Mouse (Mus musculus) hindbrain, embryonic 16.5 days (tissue): ENCODE data around the gene Sept11. TPM values are rescaled to one million over a fixed set of nuclear protein-coding genes. Genes with fewer than 3 reads are reported as not detected.

ENCODE experiments used
- ATAC-seq: fragments of 200-750 bp; cut with Nextera tagmentation; 2 replicates; pipeline ENCODE4 v1.8.0; 2017; ENCODE audit warnings: moderate TSS enrichment, moderate library complexity
- H3K27ac ChIP-seq: fragments of 300-500 bp; sonication (generic); 2 replicates; pipeline ENCODE4 v1.5.1; 2014; ENCODE audit warnings: low read depth, mild to moderate bottlenecking, control low read depth, low read length, moderate library complexity
- H3K27me3 ChIP-seq: fragments of 300-500 bp; sonication (generic); replicated peaks from 2 replicates; pipeline ENCODE4 v1.6.1; 2014; ENCODE audit warnings: low read length; ENCODE audit not compliant: control insufficient read depth, insufficient read depth
- H3K36me3 ChIP-seq: fragments of 300-500 bp; sonication (generic); 2 replicates; pipeline ENCODE4 v1.6.1; 2014; ENCODE audit warnings: mild to moderate bottlenecking, low read length, moderate library complexity, mixed read lengths; ENCODE audit not compliant: control insufficient read depth, insufficient read depth
- H3K4me1 ChIP-seq: fragments of 300-500 bp; sonication (generic); 2 replicates; pipeline ENCODE4 v1.6.1; 2014; ENCODE audit warnings: low read depth, low read length; ENCODE audit not compliant: control insufficient read depth, insufficient read depth
- H3K4me2 ChIP-seq: fragments of 300-500 bp; sonication (generic); 2 replicates; pipeline ENCODE4 v1.6.1; 2014; ENCODE audit warnings: mild to moderate bottlenecking, low read length, control low read depth, moderate library complexity
- H3K4me3 ChIP-seq: fragments of 300-500 bp; sonication (generic); 2 replicates; pipeline ENCODE4 v1.5.1; 2014; ENCODE audit warnings: mild to moderate bottlenecking, low read length, control low read depth, moderate library complexity
- H3K9ac ChIP-seq: fragments of 300-500 bp; sonication (generic); 2 replicates; pipeline ENCODE4 v1.6.1; 2014; ENCODE audit warnings: low read depth, mild to moderate bottlenecking, control low read depth, low read length, moderate library complexity
- H3K9me3 ChIP-seq: fragments of 300-500 bp; sonication (generic); 2 replicates; pipeline ENCODE4 v1.6.1; 2014; ENCODE audit warnings: mild to moderate bottlenecking, low read length, moderate library complexity; ENCODE audit not compliant: control insufficient read depth
- WGBS: fragments of 180-500 bp; shearing (Covaris S2); extraction: QIAGEN DNeasy Blood & Tissue Kit; methylation state at CpG from one replicate; pipeline ENCODE4 v1.1.7; 2014; 5-methylcytosine and 5-hydroxymethylcytosine counted together
- polyA plus RNA-seq: library from polyadenylated mRNA; unstranded; fragments of >200 nt; fragmentation: Nextera tagmentation; extraction: Ambion mirVana; gene quantifications from 2 replicates; pipeline ENCODE4 v1.2.1, GENCODE M21; 2015

The Sept11 gene
- polyA plus RNA-seq, 1 experiment from 2014 or later, result 125 TPM

- no peak overlapping the region for H3K4me3 ChIP-seq
- H3K27ac ChIP-seq, result no peak overlapping the region
- H3K27me3 ChIP-seq, result no peaks in the 10 kb centered on the region
- no peaks in the 10 kb centered on the region for H3K9me3 ChIP-seq
- H3K9ac ChIP-seq, result no peak overlapping the region
- ATAC-seq, result no peak
- H3K4me2 ChIP-seq, result no peak overlapping the region
- WGBS, result 74% methylated on average over 8 of the region's 8 CpGs
- peaks cover 8% of the 10 kb centered on the region for H3K4me1 ChIP-seq
- H3K36me3 ChIP-seq, result no peaks in the 10 kb centered on the region
These were observed 24.4 kb downstream of the Sept11 start for GRCm38 (mm10) chr5:93117648-93118047.

DNA sequence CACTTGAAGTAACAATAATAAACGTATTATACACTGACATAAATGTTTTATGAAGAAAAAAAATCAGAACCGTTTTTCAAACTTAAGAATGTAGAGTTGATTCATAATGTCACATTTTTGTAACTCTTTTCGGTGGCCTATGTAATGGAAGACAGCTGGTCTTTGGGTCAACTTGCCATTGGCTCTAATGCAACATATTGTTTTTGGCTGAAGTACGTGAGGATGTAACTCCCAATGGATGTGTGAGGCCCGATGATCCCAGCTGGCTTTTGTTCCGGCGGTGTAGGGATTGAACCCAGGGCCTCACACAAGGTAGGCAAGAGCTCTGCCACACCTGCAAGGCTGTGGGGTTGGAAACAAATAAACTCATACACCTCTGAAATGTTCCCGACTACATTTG lies 28.4 kb downstream of the Sept11 start:
- H3K4me2 ChIP-seq, result no peak overlapping the region
- WGBS, result 84% methylated on average over 8 of the region's 8 CpGs
- peaks cover 10% of the 10 kb centered on the region for H3K4me1 ChIP-seq
- H3K36me3 ChIP-seq, result no peaks in the 10 kb centered on the region
- H3K27me3 ChIP-seq, result no peaks in the 10 kb centered on the region
- no peak overlapping the region for H3K9ac ChIP-seq
- no peak overlapping the region for H3K4me3 ChIP-seq
- ATAC-seq, result no peak
- no peaks in the 10 kb centered on the region for H3K9me3 ChIP-seq
- H3K27ac ChIP-seq, result no peak overlapping the region

DNA sequence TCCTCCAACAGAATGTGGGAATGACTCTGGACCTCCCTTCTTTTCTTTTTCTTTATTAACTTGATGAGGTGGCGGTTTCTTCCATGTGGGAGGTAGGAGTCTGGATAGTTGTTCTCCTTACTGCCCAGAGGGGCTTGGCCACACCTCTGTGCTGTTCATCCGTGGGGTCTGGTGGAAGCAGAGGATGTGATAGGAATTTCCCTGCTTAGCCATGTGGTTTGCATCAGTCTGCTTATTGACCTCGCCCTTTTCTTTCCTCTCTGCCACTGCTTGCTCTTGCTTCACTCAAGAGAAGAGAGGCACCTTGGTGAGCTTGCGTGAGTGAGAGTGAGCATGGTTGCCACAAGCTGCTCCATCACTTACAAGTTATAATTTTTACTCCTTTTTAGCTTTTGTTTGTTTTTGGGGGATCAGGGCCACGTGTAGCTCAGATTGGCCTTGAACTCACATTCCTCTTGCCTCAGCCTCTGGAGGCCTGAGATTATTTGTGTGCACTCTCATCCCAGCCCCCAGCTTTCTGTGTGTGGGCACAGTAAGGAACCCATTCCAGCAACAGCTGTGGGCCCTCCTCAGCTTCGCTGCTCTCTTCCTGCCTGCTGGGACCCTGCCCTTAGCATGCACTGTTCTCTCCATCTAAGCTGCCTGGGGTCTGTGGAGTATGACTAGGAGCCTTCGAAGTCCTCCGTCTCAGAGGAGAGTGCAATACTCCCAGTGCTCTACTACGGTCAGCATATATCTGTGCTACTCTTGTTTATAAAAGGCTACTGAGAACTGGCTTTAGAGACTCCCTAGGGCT lies 31.0 kb downstream of the Sept11 start:
- Histone ChIP-seq H3K36me3 (no peaks in the 10 kb centered on the region), H3K4me1 (peaks cover 24% of the 10 kb centered on the region), H3K27ac (no peak overlapping the region), H3K4me2 (no peak overlapping the region), H3K9me3 (no peaks in the 10 kb centered on the region), H3K4me3 (no peak overlapping the region), H3K9ac (no peak overlapping the region), H3K27me3 (no peaks in the 10 kb centered on the region)
- 52% methylated on average over 9 of the region's 9 CpGs for WGBS
- ATAC-seq, result 0 out of 2 replicates have a peak, but pooled peaks have one; percentile 15

- ATAC-seq, result no peak
- WGBS, result 89% methylated on average over 6 of the region's 6 CpGs
These were observed 32.1 kb downstream of the Sept11 start for GRCm38 (mm10) chr5:93125325-93125724.

GRCm38 (mm10) chr5:93126222-93126929 lies 33.1 kb downstream of the Sept11 start:
- H3K27me3 ChIP-seq, result no peaks in the 10 kb centered on the region
- H3K9me3 ChIP-seq, result no peaks in the 10 kb centered on the region
- no peak overlapping the region for H3K9ac ChIP-seq
- WGBS, result 46% methylated on average over 12 of the region's 12 CpGs
- H3K4me3 ChIP-seq, result no peak overlapping the region
- H3K4me2 ChIP-seq, result no peak overlapping the region
- peaks cover 38% of the 10 kb centered on the region for H3K4me1 ChIP-seq
- no peaks in the 10 kb centered on the region for H3K36me3 ChIP-seq
- peak overlapping the region; percentile 10; the same call in 1 of the 2 replicates for H3K27ac ChIP-seq
- ATAC-seq, result no peak

More at GRCm38 (mm10) chr5:93125325-93125724, 32.1 kb downstream of the Sept11 start:
- Histone ChIP-seq H3K4me3 (no peak overlapping the region), H3K27ac (no peak overlapping the region), H3K9me3 (no peaks in the 10 kb centered on the region), H3K4me1 (peaks cover 31% of the 10 kb centered on the region), H3K9ac (no peak overlapping the region), H3K4me2 (no peak overlapping the region), H3K27me3 (no peaks in the 10 kb centered on the region), H3K36me3 (no peaks in the 10 kb centered on the region)

DNA sequence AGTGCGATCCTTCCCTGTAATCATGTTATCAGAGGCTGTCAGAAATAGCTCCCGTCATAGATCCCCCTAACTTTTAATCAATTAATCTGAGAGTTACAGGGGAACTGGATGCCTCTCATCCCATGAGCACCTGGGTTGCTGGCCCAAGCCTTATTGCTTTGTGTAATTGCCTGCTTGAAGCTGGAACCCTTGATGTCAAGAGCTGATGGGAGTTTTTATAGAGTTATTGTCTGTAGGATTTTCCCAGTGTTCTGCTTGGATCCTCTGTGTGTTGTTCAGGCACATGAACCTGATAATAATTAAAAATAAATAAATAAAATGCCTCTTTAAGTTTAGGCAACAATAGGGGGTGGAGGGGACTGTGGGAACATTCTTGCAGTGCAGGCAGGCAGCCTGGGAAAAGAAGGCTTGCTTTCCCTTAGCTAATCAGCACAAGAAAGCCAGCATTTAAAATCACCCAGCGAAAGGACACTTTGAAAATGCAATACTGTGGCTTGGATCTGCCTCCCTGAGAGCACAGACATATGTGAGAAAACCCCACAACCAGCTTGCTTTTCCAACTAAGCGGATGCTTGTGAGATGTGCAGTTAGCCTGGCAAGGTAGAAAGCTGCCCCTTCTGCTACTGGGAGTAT lies 33.8 kb downstream of the Sept11 start:
- 21% methylated on average over 4 of the region's 4 CpGs for WGBS
- Histone ChIP-seq H3K27ac (peak overlapping the region; percentile 41; the same call in 1 of the 2 replicates), H3K4me2 (no peak overlapping the region), H3K9me3 (no peaks in the 10 kb centered on the region), H3K4me3 (no peak overlapping the region), H3K9ac (no peak overlapping the region), H3K4me1 (peaks cover 41% of the 10 kb centered on the region), H3K27me3 (no peaks in the 10 kb centered on the region), H3K36me3 (no peaks in the 10 kb centered on the region)
- ATAC-seq, result peak; percentile 22; the same call in 1 of the 2 replicates

DNA sequence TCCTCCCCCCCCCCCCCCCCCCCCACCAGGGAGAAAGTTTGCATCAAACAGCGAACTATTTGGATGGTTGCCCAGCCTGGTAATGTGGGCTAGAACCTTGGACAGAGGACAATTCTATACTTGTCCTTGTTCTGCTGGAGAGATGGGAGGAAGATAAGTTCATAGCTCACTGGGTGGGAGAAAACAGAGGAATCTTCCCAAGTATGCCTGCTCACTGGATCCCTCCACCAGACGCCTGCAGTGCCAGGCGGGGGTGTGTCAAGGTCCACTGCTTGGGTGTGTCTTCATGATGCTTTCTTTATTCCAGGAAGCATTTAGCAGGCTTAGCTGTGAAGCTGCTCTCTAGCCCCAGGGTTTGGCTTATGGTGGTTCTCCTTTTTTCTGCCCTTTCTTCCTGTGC lies 34.5 kb downstream of the Sept11 start:
- Histone ChIP-seq H3K4me3 (no peak overlapping the region), H3K9me3 (no peaks in the 10 kb centered on the region), H3K9ac (no peak overlapping the region; the same call in 1 of the 2 replicates), H3K27me3 (no peaks in the 10 kb centered on the region), H3K4me2 (0 out of 2 replicates have a peak overlapping the region, but pooled peaks have one; percentile 6), H3K36me3 (no peaks in the 10 kb centered on the region), H3K4me1 (peaks cover 41% of the 10 kb centered on the region), H3K27ac (peak overlapping the region; percentile 36; the same call in 1 of the 2 replicates)
- WGBS, result 6% methylated on average over 3 of the region's 3 CpGs
- peak; percentile 13; the same call in 1 of the 2 replicates for ATAC-seq

DNA sequence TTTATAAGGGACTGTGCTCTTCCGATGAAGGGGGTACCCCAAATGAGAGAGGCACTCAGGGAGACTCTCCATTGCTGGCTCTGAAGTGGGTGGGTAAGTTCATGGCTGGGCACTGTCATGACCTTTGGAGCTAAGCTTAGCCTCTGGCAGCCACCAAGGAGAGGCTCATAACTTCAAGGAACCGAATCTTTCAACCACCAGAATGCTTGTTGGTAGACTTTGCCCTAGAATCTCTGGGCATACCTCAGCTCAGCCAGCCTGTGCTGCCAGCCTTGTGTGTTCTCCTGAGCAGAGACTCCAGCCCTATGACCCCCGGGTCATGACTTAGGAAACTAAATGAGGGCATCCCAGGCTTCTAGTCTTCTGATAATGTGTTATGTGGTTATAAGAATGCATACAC lies 35.5 kb downstream of the Sept11 start:
- no peak for ATAC-seq
- H3K27ac ChIP-seq, result no peak overlapping the region

GRCm38 (mm10) chr5:93129953-93130352 lies 36.7 kb downstream of the Sept11 start:
- Histone ChIP-seq H3K4me2 (no peak overlapping the region), H3K27ac (no peak overlapping the region), H3K4me1 (peaks cover 47% of the 10 kb centered on the region), H3K4me3 (no peak overlapping the region), H3K9ac (no peak overlapping the region), H3K36me3 (no peaks in the 10 kb centered on the region), H3K27me3 (no peaks in the 10 kb centered on the region), H3K9me3 (no peaks in the 10 kb centered on the region)
- WGBS, result 30% methylated on average over 4 of the region's 4 CpGs
- no peak for ATAC-seq

More for the DNA sequence above, 35.5 kb downstream of the Sept11 start:
- H3K27me3 ChIP-seq, result no peaks in the 10 kb centered on the region
- H3K36me3 ChIP-seq, result no peaks in the 10 kb centered on the region
- no peak overlapping the region for H3K4me3 ChIP-seq
- no peak overlapping the region for H3K9ac ChIP-seq
- peaks cover 46% of the 10 kb centered on the region for H3K4me1 ChIP-seq
- WGBS, result 80% methylated on average over 3 of the region's 3 CpGs
- no peaks in the 10 kb centered on the region for H3K9me3 ChIP-seq
- H3K4me2 ChIP-seq, result no peak overlapping the region
